Mouse (Mus musculus) CD4-positive naive resting alpha-beta T cell, adult 57 days (primary cell): Measurements from ENCODE around the gene Mitd1. TPM values are rescaled to one million over a fixed set of nuclear protein-coding genes. Genes with fewer than 3 reads are reported as not detected.

ENCODE experiments used
- total RNA-seq: library from RNA; stranded (reverse); gene quantifications from one replicate; pipeline ENCODE4 v1.2.4, GENCODE M21; 2023

Gene Mitd1
- total RNA-seq = 30.9 TPM

GRCm38 (mm10) chr1:37890025-37890652, at the start of gene Mitd1, which contains the start of gene Mrpl30:
Gene Mitd1, minus strand, starts transcription at chr1:37890411.
Gene Mrpl30, plus strand, starts transcription at chr1:37890477.

GRCm38 (mm10) chr1:37916393-37916792, 26.2 kb upstream of the Mitd1 start, which contains the start of gene Lyg2:
Gene Lyg2, minus strand, starts transcription at chr1:37916493.

GRCm38 (mm10) chr1:37871704-37872103, 18.5 kb downstream of the Mitd1 start, which contains the start of gene Lipt1:
Gene Lipt1, plus strand, starts transcription at chr1:37871738.

GRCm38 (mm10) chr1:37866286-37866685, 23.9 kb downstream of the Mitd1 start, which contains the start of gene Tsga10:
Gene Tsga10, minus strand, starts transcription at chr1:37866429.

Other genes with a start within 250 kb of the Mitd1 start
- 1.6 TPM for gene 2010300C02Rik, start 170.3 kb downstream of the Mitd1 start, total RNA-seq
- gene Tsga10, start 24.0 kb downstream of the Mitd1 start, total RNA-seq = 3.0 TPM
- 1.5 TPM for gene Lipt1, start 18.7 kb downstream of the Mitd1 start, total RNA-seq
- gene Mrpl30, start 66 bp upstream of the Mitd1 start, total RNA-seq = 149 TPM
- gene Lyg2, start 26.1 kb upstream of the Mitd1 start, total RNA-seq = not detected
- not detected for gene Lyg1, start 67.3 kb upstream of the Mitd1 start, total RNA-seq
- gene Txndc9, start 107.5 kb upstream of the Mitd1 start, total RNA-seq = 65.1 TPM
- 38.3 TPM for gene Eif5b, start 107.6 kb upstream of the Mitd1 start, total RNA-seq
- gene Rev1, start 239.4 kb upstream of the Mitd1 start, total RNA-seq = 46.3 TPM